Mouse (Mus musculus): ENCODE measurements at regions not wholly inside any gene's neighbourhood (a gene's known extent, or its start where the extent isn't known, plus 50 kb on each side); places are given as distances from the start of the nearest gene placed in this dataset.

GRCm38 (mm10) chr5:91751168-91751567 is 211.7 kb downstream of the Rchy1 start:
- DNase-seq (ENCODE audit: low spot score): no peak

GRCm38 (mm10) chr5:91746077-91746476 is 216.8 kb downstream of the Rchy1 start:
- DNase-seq (ENCODE audit: low spot score): no peak

DNA sequence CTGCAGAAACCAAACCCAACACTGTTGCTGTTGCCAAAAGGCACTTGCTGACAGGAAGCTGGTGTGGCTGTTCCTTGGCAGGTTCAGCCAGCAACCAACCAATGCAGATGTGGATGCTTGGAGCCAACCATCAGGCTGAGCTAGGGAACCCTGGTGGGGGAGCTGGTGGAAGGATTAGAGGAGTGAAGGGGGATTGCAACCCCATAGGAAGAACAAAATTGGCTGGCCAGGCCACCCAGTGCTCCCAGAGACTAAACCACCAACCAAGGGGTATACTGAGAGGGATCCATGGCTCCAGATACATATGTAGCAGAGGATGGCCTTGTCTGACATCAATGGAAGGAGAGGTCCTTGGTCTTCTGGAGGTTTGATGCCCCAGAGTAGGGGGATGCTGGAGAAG is 218.5 kb downstream of the Rchy1 start:
- DNase-seq (ENCODE audit: low spot score): no peak

GRCm38 (mm10) chr5:91740159-91740537 is 222.7 kb downstream of the Rchy1 start:
- no peak for DNase-seq (ENCODE audit: low spot score)

GRCm38 (mm10) chr5:91739433-91740158 is 222.2 kb downstream of the Parm1 start:
- DNase-seq (ENCODE audit: low spot score): no peak

DNA sequence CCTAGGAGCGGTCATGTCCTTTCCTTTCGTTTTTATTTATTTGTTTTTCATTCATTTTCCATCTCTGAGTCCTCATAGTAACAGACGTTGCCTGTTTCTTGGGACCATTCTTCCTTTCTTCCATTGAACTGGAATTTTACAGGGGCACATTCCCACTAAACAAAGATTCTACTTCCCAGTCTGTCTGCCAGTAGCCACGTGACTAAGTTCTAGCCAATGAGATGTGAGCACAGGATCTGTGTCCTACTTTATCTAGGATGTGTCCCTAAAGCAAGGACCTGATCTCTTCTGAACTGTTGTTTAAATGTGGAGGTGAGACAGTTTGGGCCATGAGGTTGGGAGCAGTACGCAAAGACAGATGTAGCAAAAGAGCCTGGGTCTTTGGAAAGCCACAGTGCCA is 214.6 kb downstream of the Parm1 start:
- DNase-seq (ENCODE audit: low spot score): no peak

DNA sequence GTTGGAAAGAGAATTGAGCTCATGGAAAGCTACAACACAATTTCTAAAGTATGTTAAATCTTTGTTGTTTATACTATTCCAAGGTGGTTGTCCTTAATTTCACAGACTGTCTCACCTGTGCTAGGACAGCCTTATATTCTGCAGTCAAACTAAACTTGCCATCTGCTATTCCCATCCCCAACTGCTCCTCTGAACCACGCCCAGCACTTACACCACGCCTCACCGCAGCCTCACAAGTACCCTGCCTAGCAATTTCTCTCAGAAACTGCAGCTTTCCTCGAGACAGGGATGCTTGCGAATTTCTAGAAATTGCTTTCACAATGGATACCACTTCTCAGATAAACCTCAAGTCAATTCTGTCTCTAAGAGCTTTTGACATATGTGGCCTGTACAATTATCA is 213.7 kb downstream of the Parm1 start:
- no peak for DNase-seq (ENCODE audit: low spot score)

GRCm38 (mm10) chr5:91729868-91730267 is 212.5 kb downstream of the Parm1 start:
- DNase-seq (ENCODE audit: low spot score): no peak

DNA sequence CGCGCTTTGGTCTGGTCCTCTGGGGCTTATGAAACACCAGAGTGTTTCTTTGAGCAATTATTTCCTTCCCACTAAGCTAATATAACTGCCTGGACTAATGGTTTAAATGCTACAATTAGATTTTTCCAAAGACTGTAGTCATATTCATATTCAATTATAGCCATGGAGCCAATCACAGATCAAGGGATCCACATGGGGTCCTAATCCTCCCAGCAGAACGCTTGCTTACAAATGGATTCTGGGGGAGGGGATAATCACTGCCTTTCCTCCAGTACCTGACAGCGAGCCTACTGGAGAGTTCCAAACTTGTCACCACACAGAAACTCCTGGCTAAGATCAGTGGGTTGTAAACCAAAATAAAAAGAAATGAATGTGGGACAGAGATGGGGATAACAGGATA is 212.0 kb downstream of the Parm1 start:
- no peak for DNase-seq (ENCODE audit: low spot score)

DNA sequence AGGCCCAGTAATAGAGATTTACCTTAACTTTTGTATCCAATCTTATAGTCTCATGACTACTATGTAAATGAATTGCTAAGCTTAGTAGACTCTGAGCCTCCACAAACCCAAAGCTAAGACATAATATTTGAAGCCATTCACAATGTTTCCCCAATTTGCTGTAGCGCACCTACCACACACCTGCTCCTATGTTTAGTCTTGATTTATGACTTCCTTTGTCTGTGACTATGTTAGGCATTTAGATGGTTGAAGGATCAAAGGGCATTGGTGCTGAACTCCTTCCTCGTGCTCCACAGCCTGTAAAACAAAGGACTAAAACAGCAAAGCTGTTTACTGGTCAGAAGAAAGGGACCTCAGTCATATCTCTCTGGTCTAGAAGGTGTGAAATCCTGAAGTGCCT is 210.0 kb downstream of the Parm1 start:
- DNase-seq (ENCODE audit: low spot score): no peak

DNA sequence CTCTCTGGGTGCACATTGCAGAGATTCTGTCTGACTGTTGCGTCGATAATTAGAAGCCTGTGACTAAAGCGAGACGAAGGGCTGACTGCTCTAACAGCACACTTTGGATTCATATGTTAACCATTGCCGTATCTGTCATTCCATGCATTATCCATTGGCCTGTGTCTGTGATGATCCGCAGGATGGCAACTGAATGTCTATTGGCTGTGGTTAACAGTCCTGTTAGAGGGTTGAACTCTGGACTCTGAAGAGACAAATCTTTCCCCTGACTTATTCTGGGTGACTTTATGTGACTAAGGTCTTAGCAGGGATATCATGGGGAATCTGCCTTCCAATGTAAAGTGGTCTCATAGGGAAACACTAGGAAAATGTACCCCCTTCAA is 208.7 kb downstream of the Parm1 start:
- no peak for DNase-seq (ENCODE audit: low spot score)

- no peak for DNase-seq (ENCODE audit: low spot score)
These were observed 208.1 kb downstream of the Parm1 start for GRCm38 (mm10) chr5:91725380-91726117.

DNA sequence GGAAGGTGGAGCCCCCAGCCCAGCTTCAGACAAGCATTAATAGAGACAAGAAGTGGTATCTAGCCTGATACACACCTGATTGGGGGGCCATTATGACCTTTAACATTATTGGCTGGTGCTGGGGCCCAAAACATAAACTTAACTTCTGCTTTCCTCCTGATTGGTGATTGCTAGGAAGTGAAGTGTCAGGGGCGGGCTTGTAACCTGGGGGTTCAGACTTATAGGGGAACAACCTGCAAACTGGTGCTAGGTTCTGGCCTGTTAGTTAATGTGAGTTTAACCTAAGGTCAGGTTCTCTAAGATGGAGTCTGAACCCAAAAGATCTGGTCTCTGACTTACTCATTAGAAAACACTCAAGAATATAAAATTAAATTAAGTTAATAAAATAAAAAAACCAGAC is 207.5 kb downstream of the Parm1 start:
- DNase-seq (ENCODE audit: low spot score): no peak

DNA sequence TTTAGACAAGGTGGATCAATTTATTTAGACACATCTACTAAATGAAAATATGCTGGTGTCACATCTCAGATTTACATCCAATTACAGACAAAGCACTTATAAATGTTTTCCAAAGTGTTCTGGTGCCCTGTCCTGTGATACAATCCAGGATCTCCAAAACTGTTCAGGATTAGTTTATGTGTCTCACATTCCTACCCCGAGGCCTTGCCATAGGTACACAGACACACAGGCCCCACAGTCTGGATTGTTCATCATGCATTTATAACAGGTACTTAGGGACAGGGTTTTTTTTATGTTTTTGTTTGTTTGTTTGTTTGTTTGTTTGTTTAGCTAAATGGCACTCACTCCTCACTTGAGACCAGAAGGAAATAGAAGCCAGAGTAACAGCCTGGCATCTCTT is 206.0 kb downstream of the Parm1 start:
- DNase-seq (ENCODE audit: low spot score): no peak

GRCm38 (mm10) chr5:91722982-91723381 is 205.6 kb downstream of the Parm1 start:
- no peak for DNase-seq (ENCODE audit: low spot score)

GRCm38 (mm10) chr5:91722403-91722802 is 205.0 kb downstream of the Parm1 start:
- DNase-seq (ENCODE audit: low spot score): no peak

DNA sequence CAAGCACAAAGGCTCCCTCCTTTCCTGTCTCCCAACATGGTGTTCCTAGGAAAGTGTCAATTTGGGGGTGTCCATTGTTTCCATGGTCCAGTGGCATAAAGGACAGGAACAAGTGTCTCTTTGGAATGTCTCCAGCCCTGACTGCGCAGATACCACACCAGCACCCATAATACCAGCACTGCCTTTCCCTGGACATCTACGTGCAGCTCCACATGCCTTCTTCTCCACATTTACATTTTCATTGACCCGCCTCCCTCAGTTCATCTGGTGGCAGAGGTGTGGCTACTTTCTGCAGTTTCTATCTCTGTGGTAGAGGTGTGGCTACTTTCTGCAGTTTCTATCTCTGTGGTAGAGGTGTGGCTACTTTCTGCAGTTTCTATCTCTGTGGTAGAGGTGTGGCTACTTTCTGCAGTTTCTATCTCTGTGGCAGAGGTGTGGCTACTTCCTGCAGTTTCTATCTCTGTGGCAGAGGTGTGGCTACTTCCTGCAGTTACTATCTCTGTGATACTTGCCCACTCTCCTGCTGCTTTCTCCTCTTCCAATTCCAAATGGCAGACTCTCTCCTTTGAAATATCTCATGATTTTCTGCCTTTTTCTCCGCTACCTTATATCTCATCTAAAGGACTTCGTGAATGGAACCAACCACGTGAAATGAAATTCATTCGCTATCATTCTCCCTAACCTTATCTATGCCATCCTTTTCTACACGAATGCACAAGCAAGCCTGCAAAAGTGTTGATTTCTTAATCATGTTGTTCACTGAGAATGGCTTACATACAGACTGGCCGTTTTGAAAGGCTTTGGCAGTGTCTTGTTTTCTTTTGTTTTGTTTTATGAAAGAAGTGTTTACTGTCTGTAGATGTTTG is 204.0 kb downstream of the Parm1 start:
- no peak for DNase-seq (ENCODE audit: low spot score)

DNA sequence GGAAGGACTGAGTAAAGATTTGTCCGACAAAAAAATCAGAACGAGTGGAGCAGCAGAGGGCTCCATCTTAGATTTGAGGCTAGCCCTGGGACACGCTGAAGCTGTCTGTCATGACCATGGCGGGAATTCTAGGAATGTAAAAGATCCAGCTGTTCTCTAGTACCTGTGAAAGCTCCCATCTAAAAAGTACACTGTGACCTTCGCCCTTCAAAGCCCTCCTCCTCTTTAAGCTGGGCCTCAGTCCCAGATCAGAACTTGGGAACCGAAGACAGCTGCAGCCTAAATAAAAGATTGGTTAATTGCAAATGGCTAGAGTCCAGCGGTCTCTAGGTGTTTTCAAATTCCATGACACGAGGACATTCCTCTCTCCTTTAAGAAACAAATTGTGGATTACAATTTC is 195.6 kb downstream of the Parm1 start:
- no peak for DNase-seq (ENCODE audit: low spot score)

DNA sequence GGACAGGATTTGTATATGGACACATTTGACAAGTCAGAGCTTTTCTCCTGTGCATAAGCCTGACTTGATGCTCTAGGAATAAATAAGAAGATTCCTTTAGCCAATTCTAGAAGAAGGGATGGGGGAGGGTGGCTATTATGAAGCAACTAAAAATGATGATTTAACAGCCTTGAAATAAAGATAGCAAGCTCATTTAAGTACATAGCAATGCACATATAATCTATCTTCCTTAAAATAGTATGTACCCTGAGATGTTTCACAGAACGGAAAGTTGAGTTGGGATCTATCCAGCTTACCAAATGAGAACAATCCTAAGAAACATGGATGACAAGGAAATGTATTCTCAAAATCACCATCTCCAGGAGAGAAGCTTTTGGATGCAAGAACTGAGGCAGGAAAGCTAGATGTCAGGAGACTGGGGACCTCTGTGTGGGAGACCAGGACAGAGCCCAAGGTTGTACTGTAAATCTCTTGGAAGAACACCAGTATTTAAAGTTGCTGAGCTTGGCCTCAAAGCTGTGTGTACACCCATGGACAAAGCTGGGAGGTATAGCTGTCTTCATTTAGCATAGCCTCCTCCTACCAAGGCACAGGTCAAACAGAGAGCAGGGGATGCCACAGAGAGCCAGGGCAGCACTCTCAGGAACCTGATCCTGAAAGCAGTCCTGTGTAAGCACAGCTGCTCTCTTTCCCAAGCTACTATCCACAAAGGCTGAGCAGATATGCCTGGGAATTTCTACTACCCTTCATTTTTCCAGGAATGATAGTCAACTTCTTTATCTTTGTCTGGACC is 192.3 kb downstream of the Parm1 start:
- peak; percentile 2 for DNase-seq (ENCODE audit: low spot score)

GRCm38 (mm10) chr5:91708149-91708548 is 190.7 kb downstream of the Parm1 start:
- no peak for DNase-seq (ENCODE audit: low spot score)

GRCm38 (mm10) chr5:91697075-91697474 is 179.7 kb downstream of the Parm1 start:
- no peak for DNase-seq (ENCODE audit: low spot score)

- DNase-seq (ENCODE audit: low spot score): no peak
These were observed 179.1 kb downstream of the Parm1 start for GRCm38 (mm10) chr5:91696532-91696931.
